Mouse (Mus musculus): ENCODE measurements at regions not wholly inside any gene's neighbourhood (a gene's known extent, or its start where the extent isn't known, plus 50 kb on each side); places are given as distances from the start of the nearest gene placed in this dataset.

- 81% methylated on average over 15 of the region's 15 CpGs for WGBS
- no peak for TF ChIP-seq CTCF (IDR thresholded peaks at IDR 0.05; ENCODE audit: borderline replicate concordance, control insufficient read depth, extremely low read depth, insufficient read depth, low read length, poor library complexity)
- no peak for TF ChIP-seq POLR2A (IDR thresholded peaks at IDR 0.05; ENCODE audit: control insufficient read depth, extremely low read depth, insufficient read depth, low read length, poor library complexity)
- no peaks in the 10 kb centered on the region for H3K27me3 ChIP-seq (ENCODE audit: control insufficient read depth, insufficient read depth, low read length)
- no peak for DNase-seq
- no peak overlapping the region for H3K27ac ChIP-seq (ENCODE audit: control insufficient read depth, insufficient read depth, low read length)
- H3K4me1 ChIP-seq (replicated peaks; ENCODE audit: control insufficient read depth, insufficient read depth, low read length), result peaks cover 14% of the 10 kb centered on the region
- H3K36me3 ChIP-seq (ENCODE audit: control insufficient read depth, insufficient read depth, low read length), result no peaks in the 10 kb centered on the region
- H3K4me3 ChIP-seq (ENCODE audit: control insufficient read depth, insufficient read depth, low read length), result no peak overlapping the region
Measured at GRCm38 (mm10) chr5:148740366-148741266, 188.0 kb upstream of the Ubl3 start.

- no peak for DNase-seq
- Histone ChIP-seq H3K4me1 (replicated peaks; ENCODE audit: control insufficient read depth, insufficient read depth, low read length) (peaks cover 14% of the 10 kb centered on the region), H3K36me3 (ENCODE audit: control insufficient read depth, insufficient read depth, low read length) (no peaks in the 10 kb centered on the region), H3K27me3 (ENCODE audit: control insufficient read depth, insufficient read depth, low read length) (no peaks in the 10 kb centered on the region), H3K27ac (ENCODE audit: control insufficient read depth, insufficient read depth, low read length) (no peak overlapping the region), H3K4me3 (ENCODE audit: control insufficient read depth, insufficient read depth, low read length) (no peak overlapping the region)
- 90% methylated on average over 2 of the region's 2 CpGs for WGBS
- TF ChIP-seq CTCF (IDR thresholded peaks at IDR 0.05; ENCODE audit: borderline replicate concordance, control insufficient read depth, extremely low read depth, insufficient read depth, low read length, poor library complexity) (no peak), POLR2A (IDR thresholded peaks at IDR 0.05; ENCODE audit: control insufficient read depth, extremely low read depth, insufficient read depth, low read length, poor library complexity) (no peak)
Measured at GRCm38 (mm10) chr5:148739672-148740071, 187.1 kb upstream of the Ubl3 start.

GRCm38 (mm10) chr5:148739141-148739540 lies 186.6 kb upstream of the Ubl3 start:
- Histone ChIP-seq H3K27me3 (ENCODE audit: control insufficient read depth, insufficient read depth, low read length) (no peaks in the 10 kb centered on the region), H3K36me3 (ENCODE audit: control insufficient read depth, insufficient read depth, low read length) (no peaks in the 10 kb centered on the region), H3K4me3 (ENCODE audit: control insufficient read depth, insufficient read depth, low read length) (no peak overlapping the region), H3K27ac (ENCODE audit: control insufficient read depth, insufficient read depth, low read length) (no peak overlapping the region), H3K4me1 (replicated peaks; ENCODE audit: control insufficient read depth, insufficient read depth, low read length) (peaks cover 14% of the 10 kb centered on the region)
- no peak for TF ChIP-seq CTCF (IDR thresholded peaks at IDR 0.05; ENCODE audit: borderline replicate concordance, control insufficient read depth, extremely low read depth, insufficient read depth, low read length, poor library complexity)
- TF ChIP-seq POLR2A (IDR thresholded peaks at IDR 0.05; ENCODE audit: control insufficient read depth, extremely low read depth, insufficient read depth, low read length, poor library complexity), result no peak
- WGBS, result 10% methylated on average over 3 of the region's 3 CpGs
- no peak for DNase-seq

GRCm38 (mm10) chr5:148729541-148729940 lies 177.0 kb upstream of the Ubl3 start:
- H3K36me3 ChIP-seq (ENCODE audit: control insufficient read depth, insufficient read depth, low read length), result no peaks in the 10 kb centered on the region
- no peaks in the 10 kb centered on the region; the same call in 1 of the 2 replicates for H3K4me1 ChIP-seq (replicated peaks; ENCODE audit: control insufficient read depth, insufficient read depth, low read length)
- no peak for TF ChIP-seq POLR2A (IDR thresholded peaks at IDR 0.05; ENCODE audit: control insufficient read depth, extremely low read depth, insufficient read depth, low read length, poor library complexity)
- TF ChIP-seq CTCF (IDR thresholded peaks at IDR 0.05; ENCODE audit: borderline replicate concordance, control insufficient read depth, extremely low read depth, insufficient read depth, low read length, poor library complexity), result no peak
- H3K27ac ChIP-seq (ENCODE audit: control insufficient read depth, insufficient read depth, low read length), result no peak overlapping the region
- 75% methylated on average over 15 of the region's 15 CpGs for WGBS
- H3K4me3 ChIP-seq (ENCODE audit: control insufficient read depth, insufficient read depth, low read length), result no peak overlapping the region
- DNase-seq, result no peak
- H3K27me3 ChIP-seq (ENCODE audit: control insufficient read depth, insufficient read depth, low read length), result no peaks in the 10 kb centered on the region

- WGBS, result 8% methylated on average over 1 of the region's 1 CpGs
- TF ChIP-seq CTCF (IDR thresholded peaks at IDR 0.05; ENCODE audit: borderline replicate concordance, control insufficient read depth, extremely low read depth, insufficient read depth, low read length, poor library complexity) (no peak), POLR2A (IDR thresholded peaks at IDR 0.05; ENCODE audit: control insufficient read depth, extremely low read depth, insufficient read depth, low read length, poor library complexity) (no peak)
Measured at GRCm38 (mm10) chr5:148728492-148728891, 175.9 kb upstream of the Ubl3 start.

GRCm38 (mm10) chr5:148726442-148726841 lies 173.9 kb upstream of the Ubl3 start:
- Histone ChIP-seq H3K4me1 (replicated peaks; ENCODE audit: control insufficient read depth, insufficient read depth, low read length) (no peaks in the 10 kb centered on the region; the same call in 1 of the 2 replicates), H3K36me3 (ENCODE audit: control insufficient read depth, insufficient read depth, low read length) (no peaks in the 10 kb centered on the region), H3K4me3 (ENCODE audit: control insufficient read depth, insufficient read depth, low read length) (no peak overlapping the region), H3K27ac (ENCODE audit: control insufficient read depth, insufficient read depth, low read length) (no peak overlapping the region), H3K27me3 (ENCODE audit: control insufficient read depth, insufficient read depth, low read length) (no peaks in the 10 kb centered on the region)
- TF ChIP-seq CTCF (IDR thresholded peaks at IDR 0.05; ENCODE audit: borderline replicate concordance, control insufficient read depth, extremely low read depth, insufficient read depth, low read length, poor library complexity), result no peak
- TF ChIP-seq POLR2A (IDR thresholded peaks at IDR 0.05; ENCODE audit: control insufficient read depth, extremely low read depth, insufficient read depth, low read length, poor library complexity), result no peak
- DNase-seq, result no peak
- 83% methylated on average over 7 of the region's 7 CpGs for WGBS

More at GRCm38 (mm10) chr5:148728492-148728891, 175.9 kb upstream of the Ubl3 start:
- Histone ChIP-seq H3K27ac (ENCODE audit: control insufficient read depth, insufficient read depth, low read length) (no peak overlapping the region), H3K4me1 (replicated peaks; ENCODE audit: control insufficient read depth, insufficient read depth, low read length) (no peaks in the 10 kb centered on the region; the same call in 1 of the 2 replicates), H3K4me3 (ENCODE audit: control insufficient read depth, insufficient read depth, low read length) (no peak overlapping the region), H3K27me3 (ENCODE audit: control insufficient read depth, insufficient read depth, low read length) (no peaks in the 10 kb centered on the region), H3K36me3 (ENCODE audit: control insufficient read depth, insufficient read depth, low read length) (no peaks in the 10 kb centered on the region)
- no peak for DNase-seq

All from thymus, adult 2 months (tissue).